Mouse (Mus musculus) heart, embryonic 11.5 days (tissue): ENCODE measurements around the gene Eln. TPM values are rescaled to one million over a fixed set of nuclear protein-coding genes. Genes with fewer than 3 reads are reported as not detected.

Experiments
- ATAC-seq: fragments of 200-750 bp; cut with Nextera tagmentation; replicated peaks from 2 replicates; pipeline ENCODE4 v1.8.0; 2017; ENCODE audit warnings: moderate library complexity; ENCODE audit not compliant: insufficient number of reproducible peaks, low FRiP score, low TSS enrichment
- H3K27ac ChIP-seq: fragments of 300-500 bp; sonication (generic); 2 replicates; pipeline ENCODE4 v1.5.1; 2014; ENCODE audit warnings: mild to moderate bottlenecking, low read depth, low read length
- H3K27me3 ChIP-seq: fragments of 300-500 bp; sonication (generic); 2 replicates; pipeline ENCODE4 v1.6.1; 2014; ENCODE audit warnings: mild to moderate bottlenecking, low read length, mixed read lengths; ENCODE audit not compliant: control insufficient read depth, insufficient read depth
- H3K36me3 ChIP-seq: fragments of 300-500 bp; sonication (generic); 2 replicates; pipeline ENCODE4 v1.6.1; 2014; ENCODE audit warnings: mild to moderate bottlenecking, low read length, moderate library complexity, mixed read lengths; ENCODE audit not compliant: control insufficient read depth, insufficient read depth
- H3K4me1 ChIP-seq: fragments of 300-500 bp; sonication (generic); 2 replicates; pipeline ENCODE4 v1.6.1; 2014; ENCODE audit warnings: low read length; ENCODE audit not compliant: control insufficient read depth, insufficient read depth
- H3K4me2 ChIP-seq: fragments of 300-500 bp; sonication (generic); 2 replicates; pipeline ENCODE4 v1.6.1; 2014; ENCODE audit warnings: mild to moderate bottlenecking, moderate library complexity
- H3K4me3 ChIP-seq: fragments of 300-500 bp; sonication (generic); 2 replicates; pipeline ENCODE4 v1.5.1; 2014; ENCODE audit warnings: low read depth, low read length
- H3K9ac ChIP-seq: fragments of 300-500 bp; sonication (generic); 2 replicates; pipeline ENCODE4 v1.6.1; 2014; ENCODE audit warnings: mild to moderate bottlenecking, low read depth, low read length, moderate library complexity
- H3K9me3 ChIP-seq: fragments of 300-500 bp; sonication (generic); replicated peaks from 2 replicates; pipeline ENCODE4 v1.6.1; 2016; ENCODE audit warnings: low read length; ENCODE audit not compliant: control insufficient read depth
- WGBS: fragments of 180-500 bp; shearing (Covaris S2); extraction: QIAGEN DNeasy Blood & Tissue Kit; methylation state at CpG from one replicate; pipeline ENCODE4 v1.1.7; 2014; ENCODE audit not compliant: insufficient replicate concordance; 5-methylcytosine and 5-hydroxymethylcytosine counted together
- polyA plus RNA-seq: library from polyadenylated mRNA; unstranded; fragments of >200 nt; fragmentation: Nextera tagmentation; extraction: Ambion mirVana; gene quantifications from 2 replicates; pipeline ENCODE4 v1.2.1, GENCODE M21; 2014

The Eln gene
- polyA plus RNA-seq, 1 experiment from 2014 or later: 24.3 TPM

DNA sequence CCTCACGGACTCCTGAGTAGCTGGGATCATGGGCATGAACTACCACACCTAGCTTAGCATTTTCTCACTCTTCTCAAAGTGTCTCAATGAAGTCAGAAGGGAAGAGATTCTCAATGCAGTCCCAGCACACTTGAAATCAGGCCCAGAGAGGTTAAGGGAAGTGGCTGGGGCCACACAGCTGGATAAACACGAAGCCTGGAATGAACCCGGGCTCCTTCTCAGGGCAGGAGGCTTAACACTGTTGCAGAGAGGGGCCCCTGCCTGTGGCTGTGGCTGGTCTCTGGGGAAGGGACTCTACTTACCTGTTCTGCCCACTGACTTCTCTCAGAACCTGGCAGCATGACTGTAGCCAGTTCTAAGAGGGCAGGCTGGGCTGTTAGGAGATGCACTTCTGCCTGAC is 7.2 kb downstream of the Eln start:
- Histone ChIP-seq H3K27me3 (peaks cover 2% of the 10 kb centered on the region), H3K27ac (no peak overlapping the region), H3K36me3 (no peaks in the 10 kb centered on the region), H3K4me3 (no peak overlapping the region), H3K9me3 (no peaks in the 10 kb centered on the region), H3K4me1 (peaks cover 3% of the 10 kb centered on the region; the same call in 1 of the 2 replicates), H3K9ac (no peak overlapping the region), H3K4me2 (no peak overlapping the region)
- ATAC-seq: no peak
- WGBS: 46% methylated on average over 3 of the region's 3 CpGs

DNA sequence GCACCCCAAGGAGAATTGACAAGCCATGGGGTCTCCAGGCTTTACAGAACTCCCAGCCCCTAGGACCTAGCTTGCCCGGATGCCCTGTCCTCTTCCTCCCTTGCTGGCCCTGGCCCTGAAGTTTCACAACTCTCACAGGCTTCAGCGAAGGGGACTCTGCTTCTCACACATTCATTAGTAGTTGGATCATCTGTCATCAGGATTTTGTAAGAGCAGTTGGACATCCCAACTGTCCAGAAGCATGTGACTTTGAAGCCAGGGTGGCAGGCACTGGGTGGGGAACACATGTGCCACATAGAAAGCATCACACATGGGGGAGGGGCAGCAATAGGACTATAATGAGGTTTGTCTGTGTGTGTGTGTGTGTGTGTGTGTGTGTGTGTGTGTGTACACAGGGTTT is 12.2 kb downstream of the Eln start:
- Histone ChIP-seq H3K27me3 (no peaks in the 10 kb centered on the region), H3K36me3 (no peaks in the 10 kb centered on the region), H3K4me1 (no peaks in the 10 kb centered on the region), H3K27ac (no peak overlapping the region), H3K9me3 (no peaks in the 10 kb centered on the region), H3K4me3 (no peak overlapping the region), H3K4me2 (no peak overlapping the region), H3K9ac (no peak overlapping the region)
- ATAC-seq: no peak
- WGBS: 70% methylated on average over 2 of the region's 2 CpGs

DNA sequence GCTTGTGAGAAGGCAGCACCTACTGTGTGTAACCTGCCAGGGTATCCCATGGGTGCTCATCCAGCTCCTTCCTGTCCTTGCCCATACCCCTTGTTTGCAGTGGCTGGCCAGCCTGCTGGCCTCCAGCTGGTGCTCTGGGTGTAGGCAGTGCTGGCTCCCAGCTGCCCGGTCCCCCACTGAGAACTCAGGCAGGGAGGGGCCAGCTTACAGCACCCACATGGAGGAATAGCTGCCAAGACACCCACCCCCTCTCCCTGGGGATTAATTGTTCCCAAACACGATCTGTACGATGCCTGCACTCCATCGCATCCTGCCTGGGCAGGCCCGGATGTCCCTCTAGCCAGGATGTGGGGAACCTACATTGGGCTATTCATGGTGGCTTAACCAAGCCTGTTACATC is 13.1 kb downstream of the Eln start:
- no peaks in the 10 kb centered on the region for H3K36me3 ChIP-seq
- no peak overlapping the region for H3K9ac ChIP-seq
- 79% methylated on average over 5 of the region's 5 CpGs for WGBS
- H3K4me1 ChIP-seq: no peaks in the 10 kb centered on the region
- ATAC-seq: no peak
- H3K27ac ChIP-seq: no peak overlapping the region
- H3K4me2 ChIP-seq: no peak overlapping the region
- H3K27me3 ChIP-seq: no peaks in the 10 kb centered on the region
- no peaks in the 10 kb centered on the region for H3K9me3 ChIP-seq
- H3K4me3 ChIP-seq: no peak overlapping the region

DNA sequence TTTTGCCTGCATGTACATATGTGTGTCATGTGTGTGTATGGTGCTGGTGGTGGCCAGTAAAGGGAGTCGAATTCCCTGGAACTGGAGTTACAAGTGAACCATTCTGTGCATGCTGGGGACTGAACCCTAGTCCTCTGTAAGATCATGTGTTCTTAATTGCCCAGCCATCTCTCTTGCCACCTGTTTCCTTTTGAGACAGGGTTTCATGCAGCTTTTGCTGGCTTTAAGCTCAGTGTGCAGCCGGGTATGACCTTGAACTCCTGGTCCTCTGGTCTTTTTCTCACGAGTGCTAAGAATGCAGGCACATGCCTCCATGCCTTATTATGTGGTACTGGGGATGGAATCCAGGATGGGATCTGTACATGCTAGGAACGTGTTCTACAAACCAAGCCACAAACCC is 13.9 kb downstream of the Eln start:
- 59% methylated on average over 4 of the region's 4 CpGs for whole genome bisulfite sequencing

DNA sequence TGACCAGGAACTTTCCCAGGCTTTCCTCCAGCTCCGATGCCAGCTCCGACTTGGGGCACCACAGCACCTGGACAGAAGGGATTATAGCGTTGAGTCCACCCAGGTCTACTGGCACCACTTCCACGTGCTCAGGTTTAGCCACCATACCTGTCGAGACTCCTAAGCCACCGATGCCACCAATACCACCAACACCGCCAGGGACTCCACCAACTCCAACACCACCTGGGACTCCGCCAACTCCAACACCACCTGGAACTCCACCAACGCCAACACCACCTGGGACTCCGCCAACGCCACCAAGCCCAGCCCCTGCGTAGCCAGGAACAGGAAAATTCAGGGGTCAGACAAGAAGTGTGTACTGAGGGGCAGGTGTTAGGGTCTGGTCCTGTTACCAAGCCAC is 18.0 kb downstream of the Eln start:
- Histone ChIP-seq H3K4me3 (no peak overlapping the region), H3K27ac (no peak overlapping the region), H3K36me3 (no peaks in the 10 kb centered on the region), H3K9me3 (no peaks in the 10 kb centered on the region), H3K9ac (no peak overlapping the region), H3K27me3 (no peaks in the 10 kb centered on the region), H3K4me1 (no peaks in the 10 kb centered on the region), H3K4me2 (no peak overlapping the region)
- ATAC-seq: no peak
- 87% methylated on average over 12 of the region's 12 CpGs for whole genome bisulfite sequencing

More for the DNA sequence above, 13.9 kb downstream of the Eln start:
- no peak overlapping the region for H3K27ac ChIP-seq
- no peak overlapping the region for H3K9ac ChIP-seq
- H3K27me3 ChIP-seq: no peaks in the 10 kb centered on the region
- no peaks in the 10 kb centered on the region for H3K4me1 ChIP-seq
- no peak for ATAC-seq
- no peak overlapping the region for H3K4me2 ChIP-seq
- no peak overlapping the region for H3K4me3 ChIP-seq
- H3K36me3 ChIP-seq: no peaks in the 10 kb centered on the region
- H3K9me3 ChIP-seq: no peaks in the 10 kb centered on the region

DNA sequence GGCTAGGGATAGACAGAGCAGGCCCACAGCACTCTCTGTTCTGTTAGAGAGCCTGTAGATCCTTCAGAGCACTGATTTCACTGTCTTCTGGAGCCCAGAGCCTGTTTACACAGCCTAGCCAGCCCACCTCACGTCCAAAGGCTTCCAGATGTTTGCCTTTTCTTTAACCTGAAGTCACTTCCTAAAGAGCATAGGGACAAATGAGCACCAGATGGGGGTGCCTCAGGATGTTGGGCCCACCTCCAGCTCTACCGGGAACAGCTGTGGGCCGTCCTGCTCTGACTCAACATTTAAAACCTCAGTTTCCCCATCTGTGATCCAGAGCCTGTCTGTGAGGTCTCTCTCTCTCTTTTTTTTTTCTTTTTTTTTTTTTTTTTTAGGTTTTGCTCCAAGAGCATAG is 18.6 kb downstream of the Eln start:
- Histone ChIP-seq H3K27ac (no peak overlapping the region), H3K4me2 (no peak overlapping the region), H3K27me3 (no peaks in the 10 kb centered on the region), H3K9ac (no peak overlapping the region), H3K9me3 (no peaks in the 10 kb centered on the region), H3K4me3 (no peak overlapping the region), H3K4me1 (no peaks in the 10 kb centered on the region), H3K36me3 (no peaks in the 10 kb centered on the region)
- no peak for ATAC-seq
- 72% methylated on average over 3 of the region's 3 CpGs for WGBS

DNA sequence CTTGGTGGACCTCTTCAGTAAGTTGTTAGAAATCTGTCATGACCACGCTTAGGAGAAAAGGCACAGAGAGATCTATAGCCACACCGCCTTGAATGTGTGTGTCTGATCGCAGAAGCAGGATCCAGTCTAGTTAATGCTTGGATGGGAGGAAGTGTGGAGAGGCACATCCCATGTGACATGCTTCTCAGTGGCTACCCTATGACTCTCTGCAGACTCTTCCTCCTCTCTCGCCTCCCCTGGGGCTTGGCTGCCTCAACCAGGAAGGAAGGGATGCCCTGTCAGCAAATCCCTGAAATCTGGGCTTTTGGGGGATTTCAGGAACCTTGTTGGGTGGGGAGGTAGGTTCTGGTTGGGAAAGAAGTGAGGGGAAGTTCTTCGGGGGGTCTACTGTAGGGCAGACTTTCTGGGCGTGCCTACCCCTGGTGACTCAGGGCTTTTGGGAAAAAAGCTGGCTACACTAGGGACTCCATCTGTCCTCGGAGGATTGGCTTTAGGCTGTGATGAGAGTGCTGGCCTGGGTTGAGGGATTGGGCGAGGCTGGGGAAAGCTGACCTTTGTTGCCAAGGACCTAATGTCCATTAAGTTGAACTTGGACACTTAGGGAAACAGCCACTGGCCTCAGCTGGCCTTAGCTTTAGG is 20.0 kb downstream of the Eln start:
- H3K9me3 ChIP-seq: no peaks in the 10 kb centered on the region
- ATAC-seq: no peak
- no peak overlapping the region for H3K4me2 ChIP-seq
- H3K27me3 ChIP-seq: no peaks in the 10 kb centered on the region
- H3K36me3 ChIP-seq: no peaks in the 10 kb centered on the region
- no peak overlapping the region for H3K27ac ChIP-seq
- H3K9ac ChIP-seq: no peak overlapping the region
- 73% methylated on average over 8 of the region's 8 CpGs for WGBS
- H3K4me3 ChIP-seq: no peak overlapping the region
- H3K4me1 ChIP-seq: no peaks in the 10 kb centered on the region

DNA sequence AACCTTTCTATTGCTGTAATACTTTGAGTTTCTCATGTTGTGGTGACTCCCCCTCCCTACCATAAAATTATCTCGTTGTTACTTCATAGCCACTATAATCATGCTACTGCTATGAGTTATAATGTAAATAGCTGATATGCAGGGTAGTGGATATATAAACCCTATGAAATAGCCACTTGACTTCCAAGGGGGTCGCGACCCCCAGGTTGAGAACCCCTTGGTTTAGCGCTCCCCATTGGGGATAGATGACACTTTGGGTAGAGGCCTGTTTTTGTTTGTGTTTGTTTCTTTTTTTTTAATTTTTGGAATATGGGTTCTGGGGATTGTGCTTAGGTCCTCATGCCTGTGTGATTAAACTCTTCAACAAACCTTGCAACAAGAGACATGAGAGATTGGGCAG is 21.8 kb downstream of the Eln start:
- WGBS: 60% methylated on average over 4 of the region's 4 CpGs
- ATAC-seq: no peak
- Histone ChIP-seq H3K4me2 (no peak overlapping the region), H3K27ac (no peak overlapping the region), H3K4me1 (no peaks in the 10 kb centered on the region), H3K9ac (no peak overlapping the region), H3K9me3 (no peaks in the 10 kb centered on the region), H3K27me3 (no peaks in the 10 kb centered on the region), H3K4me3 (no peak overlapping the region), H3K36me3 (no peaks in the 10 kb centered on the region)

DNA sequence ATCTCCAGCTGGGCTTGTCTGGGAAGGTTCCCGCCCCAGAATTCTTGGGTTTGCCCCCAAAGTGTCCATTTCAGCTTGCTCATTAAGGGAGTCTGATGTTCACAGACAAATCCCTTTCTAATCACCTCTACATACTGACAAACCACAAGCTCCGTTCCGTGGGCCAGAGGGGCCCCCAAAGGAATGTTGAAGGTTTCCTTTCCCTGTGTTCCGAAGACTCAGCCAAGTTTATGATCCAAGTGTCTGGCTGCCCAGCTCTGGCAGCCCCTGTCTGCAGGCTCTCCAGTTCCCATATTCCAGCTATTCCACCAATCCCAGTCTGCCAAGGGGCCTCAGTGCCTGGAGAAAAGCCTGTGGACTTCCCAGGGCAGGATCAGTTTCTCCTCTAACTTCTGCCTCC is 27.1 kb downstream of the Eln start:
- Histone ChIP-seq H3K9me3 (no peaks in the 10 kb centered on the region), H3K4me3 (no peak overlapping the region), H3K9ac (no peak overlapping the region), H3K4me2 (no peak overlapping the region), H3K4me1 (no peaks in the 10 kb centered on the region), H3K27ac (no peak overlapping the region), H3K27me3 (0 out of 2 replicates have a peak, but pooled peaks cover 3% of the 10 kb centered on the region), H3K36me3 (no peaks in the 10 kb centered on the region)
- 52% methylated on average over 4 of the region's 4 CpGs for WGBS
- no peak for ATAC-seq
